Mouse (Mus musculus) A20 (cell line): ENCODE measurements around the gene Cxcr6.

ENCODE experiments used
- DNase-seq: peaks from one replicate; pipeline ENCODE4 v3.0.0-alpha.2; 2011; ENCODE audit warnings: low read depth, low spot score

Gene Cxcr6

GRCm38 (mm10) chr9:123806267-123806666, at the start of gene Cxcr6:
Gene Cxcr6, plus strand, starts transcription at chr9:123806475.
- DNase-seq, result no peak

GRCm38 (mm10) chr9:123756752-123757151, 49.5 kb upstream of the Cxcr6 start:
- no peak for DNase-seq

DNA sequence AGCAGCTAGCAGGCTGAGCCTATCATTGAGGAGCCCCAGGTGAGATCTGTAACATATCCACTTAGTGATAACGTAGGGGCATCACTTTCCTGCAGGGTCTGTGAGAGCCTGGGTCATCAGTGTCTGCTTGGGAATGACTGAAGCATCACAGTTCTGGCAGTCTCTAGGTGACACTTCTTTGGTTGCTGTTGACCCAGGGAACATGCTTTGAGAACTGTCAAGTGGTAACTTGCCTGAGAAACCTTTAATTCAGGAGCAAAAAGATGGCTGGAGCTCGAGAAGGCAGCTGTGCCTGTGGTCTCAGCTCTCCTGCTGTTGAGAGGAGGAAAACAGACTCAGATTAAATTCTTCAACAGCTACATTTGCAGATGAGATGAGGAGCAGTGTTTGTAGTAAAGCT, 48.9 kb upstream of the Cxcr6 start:
- no peak for DNase-seq

- DNase-seq, result no peak
Observed at GRCm38 (mm10) chr9:123758156-123758555, 48.1 kb upstream of the Cxcr6 start.

- no peak for DNase-seq
Observed at GRCm38 (mm10) chr9:123758645-123759044, 47.6 kb upstream of the Cxcr6 start.

DNA sequence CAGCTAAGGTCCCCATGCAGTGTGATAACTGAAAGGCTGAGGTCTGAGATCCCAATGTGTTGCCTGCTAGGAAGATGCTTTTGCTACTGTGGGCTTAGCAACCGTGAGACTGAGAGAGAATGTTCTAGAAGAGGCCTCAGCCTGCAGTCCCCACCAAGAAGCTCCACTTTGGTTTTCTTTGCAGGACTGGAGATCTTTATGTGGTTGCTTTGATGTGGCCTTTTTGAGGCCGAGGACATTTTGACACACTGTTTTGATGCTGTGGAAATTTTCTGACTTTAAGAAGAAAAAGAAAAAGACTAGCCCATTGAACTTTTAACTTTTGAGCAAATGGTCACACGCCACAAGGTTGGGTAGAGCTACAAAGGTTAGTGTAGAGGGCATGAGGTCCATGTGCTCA, 45.5 kb upstream of the Cxcr6 start:
- no peak for DNase-seq

- peak; percentile 47 for DNase-seq
Observed at GRCm38 (mm10) chr9:123762886-123763285, 43.4 kb upstream of the Cxcr6 start.

GRCm38 (mm10) chr9:123763771-123764170, 42.5 kb upstream of the Cxcr6 start:
- DNase-seq, result no peak

- DNase-seq, result no peak
Observed at GRCm38 (mm10) chr9:123766996-123767395, 39.3 kb upstream of the Cxcr6 start.

GRCm38 (mm10) chr9:123768443-123768842, 37.8 kb upstream of the Cxcr6 start:
- DNase-seq, result no peak

DNA sequence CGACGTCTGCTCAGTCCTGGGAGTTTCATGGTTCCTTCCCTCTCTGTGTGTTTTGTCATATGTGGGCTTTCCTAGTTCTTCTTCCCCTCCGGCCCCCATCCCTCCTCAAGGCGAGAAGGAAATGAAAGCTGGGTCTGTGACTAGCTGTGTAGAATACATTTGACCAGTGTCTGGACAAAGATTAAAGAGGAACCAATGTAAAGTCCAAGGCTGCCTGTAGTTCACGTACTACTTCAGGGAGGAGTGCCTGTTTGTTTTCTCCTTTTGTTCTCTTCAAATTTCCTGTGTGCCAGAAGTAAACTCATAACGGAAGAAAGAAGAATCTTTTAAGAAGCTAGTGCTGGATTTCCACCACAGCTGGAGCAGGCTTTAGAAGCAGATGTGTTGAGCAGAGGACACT, 36.7 kb upstream of the Cxcr6 start:
- DNase-seq, result peak; percentile 24

GRCm38 (mm10) chr9:123773299-123773698, 33.0 kb upstream of the Cxcr6 start:
- peak; percentile 48 for DNase-seq

DNA sequence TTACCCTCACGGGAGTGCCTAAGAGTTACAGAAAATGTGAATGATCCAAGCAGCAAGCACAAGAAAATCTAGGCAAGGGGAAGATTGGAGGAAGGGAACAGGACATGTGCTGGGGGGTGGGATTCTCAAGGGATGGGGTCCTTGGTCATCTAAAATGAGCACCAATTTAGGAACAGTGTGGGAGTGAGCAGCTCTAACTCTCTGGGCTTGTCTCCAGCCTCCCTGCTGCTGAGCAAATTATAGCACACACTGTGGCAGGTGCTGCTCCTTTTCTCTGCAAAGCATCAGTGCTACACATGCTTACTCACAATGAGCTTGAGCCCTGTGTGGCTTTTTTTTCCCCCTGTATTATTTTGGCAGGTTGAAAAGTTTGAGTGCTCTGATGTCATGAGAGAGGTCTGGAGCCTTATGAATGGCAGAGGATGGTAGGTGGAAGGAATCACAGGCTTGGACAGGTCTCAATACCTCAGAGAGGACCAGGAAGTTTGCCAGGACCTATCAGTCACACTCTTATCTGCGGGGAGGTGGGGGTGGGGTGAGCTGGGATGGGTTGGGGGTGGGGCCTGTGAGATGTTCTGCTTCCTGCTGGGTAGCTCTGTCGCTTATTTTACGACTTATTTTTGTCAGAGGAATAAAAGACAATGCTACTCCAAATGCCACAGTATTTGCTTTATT, 17.3 kb upstream of the Cxcr6 start:
- DNase-seq, result no peak

GRCm38 (mm10) chr9:123796174-123796573, 10.1 kb upstream of the Cxcr6 start:
- peak; percentile 52 for DNase-seq

DNA sequence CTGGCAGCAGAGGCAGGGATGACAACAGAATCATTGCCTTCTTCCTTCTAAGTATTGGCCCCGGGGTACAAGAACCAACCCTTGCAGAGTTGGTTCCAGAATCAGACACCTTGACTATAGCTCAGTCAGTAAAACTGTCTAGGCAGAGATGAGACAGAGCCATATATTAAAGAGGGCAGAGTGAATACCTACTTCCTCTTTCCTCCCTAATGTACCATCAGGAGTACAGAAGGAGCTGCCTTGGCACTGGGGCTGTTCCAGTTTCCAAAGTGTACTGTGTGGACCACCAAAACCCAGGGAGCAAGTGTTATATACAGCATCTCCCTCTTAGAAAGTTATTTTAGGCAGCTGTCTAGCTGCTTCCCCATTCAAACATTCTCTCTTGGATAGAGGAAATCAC, 4.7 kb upstream of the Cxcr6 start:
- peak; percentile 32 for DNase-seq

DNA sequence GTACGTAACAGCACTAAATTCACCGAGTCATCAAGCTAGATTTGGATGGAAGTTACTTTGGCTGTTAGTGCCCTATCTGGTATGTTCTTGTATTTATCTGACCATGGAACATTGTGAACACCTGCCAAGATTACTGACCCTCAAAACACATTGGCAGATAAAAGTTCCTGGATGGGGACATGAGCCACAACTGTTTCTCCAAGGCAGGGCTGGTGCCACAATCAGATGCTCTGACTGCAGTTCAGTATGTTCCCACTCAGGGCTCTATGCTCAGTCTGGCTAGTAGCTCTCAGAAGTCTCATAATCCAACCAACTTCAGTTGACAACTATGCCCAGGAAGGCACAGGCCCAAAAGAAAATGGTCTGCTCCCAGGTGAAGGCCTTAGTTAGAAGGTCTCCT, 3.9 kb upstream of the Cxcr6 start:
- no peak for DNase-seq

GRCm38 (mm10) chr9:123802896-123803295, 3.4 kb upstream of the Cxcr6 start:
- peak; percentile 32 for DNase-seq

DNA sequence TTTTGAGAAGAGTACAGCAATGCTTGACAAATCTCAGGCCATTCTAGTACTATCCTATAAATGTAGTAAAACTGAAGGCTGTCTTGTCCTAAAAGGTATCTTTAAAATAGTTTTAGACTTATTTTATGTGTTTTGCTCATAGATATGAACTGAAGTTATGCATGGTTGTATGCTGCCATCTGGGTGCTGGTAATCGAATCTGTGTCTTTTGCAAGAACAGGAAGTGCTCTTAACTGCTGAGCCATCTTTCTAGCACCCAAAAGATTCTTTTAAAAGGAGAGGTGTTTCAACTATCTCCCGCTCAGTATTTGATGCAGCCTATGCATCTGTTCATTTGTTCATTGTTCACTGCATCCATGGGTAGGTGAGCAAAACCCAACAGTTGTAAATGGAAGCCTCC, 1.0 kb upstream of the Cxcr6 start:
- DNase-seq, result no peak

DNA sequence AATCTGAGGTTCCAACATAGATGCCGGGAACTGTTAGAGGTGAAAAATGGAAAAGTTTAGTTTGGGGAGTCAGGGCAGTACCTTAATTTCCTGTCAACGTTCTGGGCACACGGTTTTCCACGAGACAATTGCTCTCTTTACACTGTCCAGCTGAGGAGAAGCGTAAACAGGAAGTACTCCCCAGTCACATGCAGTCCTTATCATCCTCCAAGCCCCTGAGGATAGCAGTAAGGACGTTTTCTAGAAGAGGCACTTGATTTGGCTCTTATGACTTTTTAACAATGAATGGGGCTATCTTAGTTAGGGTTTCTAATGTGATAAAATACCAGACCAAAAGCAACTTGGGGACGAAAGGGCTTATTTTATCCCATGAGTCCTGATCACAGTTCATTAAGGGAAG, 2.3 kb downstream of the Cxcr6 start:
- DNase-seq, result no peak

GRCm38 (mm10) chr9:123811831-123812230, 5.6 kb downstream of the Cxcr6 start:
- DNase-seq, result no peak

GRCm38 (mm10) chr9:123814326-123814725, 8.1 kb downstream of the Cxcr6 start:
- no peak for DNase-seq

- no peak for DNase-seq
Observed at GRCm38 (mm10) chr9:123814821-123815220, 8.5 kb downstream of the Cxcr6 start.

GRCm38 (mm10) chr9:123815444-123815843, 9.2 kb downstream of the Cxcr6 start:
- peak; percentile 26 for DNase-seq

DNA sequence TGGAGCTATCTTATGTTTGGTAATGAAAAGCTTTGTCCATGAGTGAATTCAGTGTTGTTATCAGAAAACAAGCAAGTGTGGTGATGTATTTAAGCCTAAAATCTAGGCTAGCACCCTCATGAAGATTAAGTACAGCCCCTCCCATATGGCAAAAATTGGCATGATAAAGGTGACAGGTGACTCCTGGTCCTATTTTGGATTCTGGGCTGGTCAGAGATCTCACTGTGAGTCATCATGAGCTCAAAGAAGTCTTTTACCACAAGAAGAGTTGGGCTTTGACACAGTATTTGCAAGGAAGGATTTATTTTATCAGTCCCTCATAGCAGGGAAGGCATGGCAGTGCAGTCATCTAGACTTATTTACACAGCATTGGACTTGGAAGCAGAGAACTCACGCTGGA, 9.7 kb downstream of the Cxcr6 start:
- DNase-seq, result no peak
